Mouse (Mus musculus) midbrain, embryonic 15.5 days (tissue): ENCODE results near the gene Thsd1. TPM values are rescaled to one million over a fixed set of nuclear protein-coding genes. Genes with fewer than 3 reads are reported as not detected.
"Not testable (repeated sequence)": the region's sequence is repeated elsewhere in the genome, so short reads cannot be mapped to it uniquely, and the experiment has no call there.

Source experiments
- ATAC-seq: fragments of 200-750 bp; cut with Nextera tagmentation; replicated peaks from 2 replicates; pipeline ENCODE4 v1.8.0; 2017; ENCODE audit warnings: moderate TSS enrichment
- H3K27ac ChIP-seq: fragments of 300-500 bp; sonication (generic); 2 replicates; pipeline ENCODE4 v1.5.1; 2015; ENCODE audit warnings: mild to moderate bottlenecking, inconsistent platforms
- H3K27me3 ChIP-seq: fragments of 300-500 bp; sonication (generic); replicated peaks from 2 replicates; pipeline ENCODE4 v1.6.1; 2015; ENCODE audit warnings: inconsistent platforms
- H3K36me3 ChIP-seq: fragments of 300-500 bp; sonication (generic); replicated peaks from 2 replicates; pipeline ENCODE4 v1.6.1; 2015; ENCODE audit warnings: inconsistent platforms
- H3K4me1 ChIP-seq: fragments of 300-500 bp; sonication (generic); 2 replicates; pipeline ENCODE4 v1.6.1; 2015; ENCODE audit warnings: inconsistent platforms
- H3K4me2 ChIP-seq: fragments of 300-500 bp; sonication (generic); 2 replicates; pipeline ENCODE4 v1.6.1; 2015; ENCODE audit warnings: inconsistent platforms, mild to moderate bottlenecking, moderate library complexity
- H3K4me3 ChIP-seq: fragments of 300-500 bp; sonication (generic); 2 replicates; pipeline ENCODE4 v1.5.1; 2015; ENCODE audit warnings: mild to moderate bottlenecking, inconsistent platforms
- H3K9ac ChIP-seq: fragments of 300-500 bp; sonication (generic); 2 replicates; pipeline ENCODE4 v1.6.1; 2015; ENCODE audit warnings: mild to moderate bottlenecking, inconsistent platforms
- H3K9me3 ChIP-seq: fragments of 300-500 bp; sonication (generic); 2 replicates; pipeline ENCODE4 v1.6.1; 2016; ENCODE audit warnings: inconsistent platforms
- WGBS: fragments of 180-500 bp; shearing (Covaris S2); methylation state at CpG from one replicate; pipeline ENCODE4 v1.1.7; 2015; ENCODE audit warnings: mixed read lengths; 5-methylcytosine and 5-hydroxymethylcytosine counted together
- polyA plus RNA-seq: library from polyadenylated mRNA; unstranded; fragments of >200 nt; fragmentation: Nextera tagmentation; extraction: Ambion mirVana; gene quantifications from 2 replicates; pipeline ENCODE4 v1.2.1, GENCODE M21; 2015

The Thsd1 gene
- polyA plus RNA-seq, 1 experiment from 2014 or later = 7.6 TPM

DNA sequence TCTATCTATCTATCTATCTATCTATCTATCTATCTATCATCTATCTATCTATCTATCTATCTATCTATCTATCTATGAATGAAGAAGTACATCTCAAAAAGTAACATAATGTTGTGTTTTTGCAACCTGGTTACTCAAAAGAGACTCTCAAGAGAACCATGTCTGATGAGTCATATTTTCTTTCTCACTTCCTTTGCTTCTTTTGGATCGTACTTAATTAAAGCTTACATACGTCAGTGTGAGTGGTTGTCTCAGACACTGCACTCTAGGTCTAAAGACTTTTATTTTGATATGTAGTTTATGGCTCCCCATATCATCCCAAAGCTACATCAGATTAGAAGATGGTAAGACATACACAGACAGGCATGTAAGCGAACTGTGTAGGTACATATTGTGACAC is 46.0 kb downstream of the Thsd1 start:
- Histone ChIP-seq H3K27me3 (no peaks in the 10 kb centered on the region), H3K27ac (no peak overlapping the region), H3K4me2 (no peak overlapping the region), H3K9me3 (no peaks in the 10 kb centered on the region), H3K9ac (no peak overlapping the region), H3K36me3 (no peaks in the 10 kb centered on the region), H3K4me3 (no peak overlapping the region), H3K4me1 (no peaks in the 10 kb centered on the region)
- no peak for ATAC-seq
- WGBS = 90% methylated on average over 3 of the region's 3 CpGs

DNA sequence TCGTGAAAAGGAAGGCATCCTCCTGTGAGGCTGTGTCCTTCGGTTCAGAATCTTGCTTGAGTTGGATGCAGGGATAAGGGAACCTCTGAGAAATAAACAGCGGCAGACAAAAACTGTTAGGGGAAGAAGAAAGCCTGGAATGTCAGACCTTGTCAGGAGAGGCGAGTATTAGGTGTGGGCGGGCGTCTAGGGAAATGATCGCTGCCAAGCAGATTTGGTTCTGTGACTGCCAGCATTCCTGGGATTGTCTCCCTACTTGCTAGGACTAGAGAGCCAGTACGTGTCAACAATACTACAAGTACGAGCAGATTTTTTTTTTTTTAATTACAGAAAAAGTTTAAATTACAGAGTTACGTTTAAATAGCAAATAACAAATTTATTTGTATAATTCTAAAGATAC is 47.5 kb downstream of the Thsd1 start:
- no peak for ATAC-seq
- Histone ChIP-seq H3K36me3 (no peaks in the 10 kb centered on the region), H3K9ac (no peak overlapping the region), H3K4me3 (no peak overlapping the region), H3K9me3 (no peaks in the 10 kb centered on the region), H3K27me3 (no peaks in the 10 kb centered on the region), H3K4me2 (no peak overlapping the region), H3K27ac (no peak overlapping the region), H3K4me1 (no peaks in the 10 kb centered on the region)
- 73% methylated on average over 10 of the region's 10 CpGs for WGBS

DNA sequence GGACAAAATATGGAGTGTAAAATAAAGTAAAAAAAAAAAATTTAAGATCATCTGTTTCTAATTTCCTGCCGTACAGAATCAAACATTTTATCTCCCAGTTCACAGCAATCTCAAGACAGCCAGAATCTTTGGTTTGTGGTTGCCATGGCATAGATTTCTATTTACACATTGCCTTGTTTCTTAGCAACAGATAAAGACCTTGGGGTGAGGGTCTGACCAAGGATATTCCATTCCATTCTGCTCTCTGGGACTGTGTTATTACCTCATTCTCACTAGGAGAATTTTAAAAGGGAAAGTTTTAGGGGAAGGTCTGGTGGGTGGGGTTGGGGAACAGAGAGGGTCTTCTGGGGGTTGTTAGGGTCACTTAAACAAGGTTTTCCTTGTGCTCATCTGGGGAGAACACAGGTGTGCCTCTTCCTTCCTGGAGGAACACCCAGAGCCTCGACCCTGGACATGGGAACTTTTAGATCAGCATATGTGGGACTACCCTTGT is 55.9 kb downstream of the Thsd1 start, which contains the start of gene Tpte:
TSS of gene Tpte (plus strand) at position 443 of the 493 bp plus-strand sequence.
- WGBS = 55% methylated on average over 2 of the region's 2 CpGs
- Histone ChIP-seq H3K4me2 (no peak within 1 kb of the TSS), H3K9me3 (no peaks in the 10 kb centered on the region), H3K4me1 (no peaks in the 10 kb centered on the region), H3K27ac (no peak within 1 kb of the TSS), H3K27me3 (no peaks in the 10 kb centered on the region), H3K4me3 (no peak within 1 kb of the TSS), H3K36me3 (no peaks in the 10 kb centered on the region), H3K9ac (no peak within 1 kb of the TSS)
- ATAC-seq = no peak

DNA sequence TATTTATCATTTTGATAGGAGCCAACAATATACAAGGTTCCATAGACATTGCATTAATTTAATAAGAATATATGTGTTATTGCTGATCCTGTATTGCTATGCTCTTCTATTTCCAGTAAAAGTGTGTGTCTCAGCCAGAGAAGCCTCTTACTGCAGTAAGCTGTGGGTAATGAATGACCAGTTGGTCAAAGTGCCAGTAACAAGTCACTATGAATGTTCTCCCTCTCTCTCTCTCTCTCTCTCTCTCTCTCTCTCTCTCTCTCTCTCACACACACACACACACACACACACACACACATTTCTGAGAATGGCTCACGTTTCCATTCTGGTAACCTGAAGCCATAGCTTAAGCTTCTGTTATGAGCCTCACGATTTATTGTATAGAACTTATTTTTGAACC is 75.2 kb downstream of the Thsd1 start:
- no peak overlapping the region for H3K4me2 ChIP-seq
- no peak overlapping the region for H3K27ac ChIP-seq
- H3K36me3 ChIP-seq = no peaks in the 10 kb centered on the region
- 60% methylated on average over 2 of the region's 2 CpGs for WGBS
- H3K9me3 ChIP-seq = no peaks in the 10 kb centered on the region
- no peaks in the 10 kb centered on the region for H3K27me3 ChIP-seq
- peaks cover 4% of the 10 kb centered on the region; the same call in 1 of the 2 replicates for H3K4me1 ChIP-seq
- no peak overlapping the region for H3K4me3 ChIP-seq
- ATAC-seq = no peak
- H3K9ac ChIP-seq = no peak overlapping the region

DNA sequence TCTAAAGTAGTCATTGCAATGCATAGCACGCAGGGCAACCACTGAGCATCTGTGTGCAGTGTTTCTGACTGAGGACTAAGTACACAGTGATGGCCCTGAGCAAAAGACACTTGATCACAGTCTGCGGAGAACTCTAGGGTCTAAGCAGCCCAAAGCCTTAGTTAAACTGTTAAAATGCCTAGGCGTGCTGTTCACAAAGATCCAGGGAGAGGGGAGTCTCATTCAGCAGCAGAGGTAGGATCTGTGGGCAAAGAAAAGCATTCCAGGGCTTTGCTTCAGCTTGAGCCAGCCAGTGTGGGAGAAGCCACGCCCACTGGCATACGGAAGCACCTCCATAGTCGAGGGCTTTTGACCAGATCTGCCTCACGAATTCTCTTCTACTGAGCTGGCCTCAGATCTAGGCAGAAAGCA is 75.8 kb downstream of the Thsd1 start:
- H3K36me3 ChIP-seq = no peaks in the 10 kb centered on the region
- no peak overlapping the region for H3K27ac ChIP-seq
- 15% methylated on average over 7 of the region's 7 CpGs for WGBS
- peak overlapping the region; percentile 34; the same call in 1 of the 2 replicates for H3K9ac ChIP-seq
- no peaks in the 10 kb centered on the region for H3K9me3 ChIP-seq
- peak; percentile 94 for ATAC-seq
- H3K4me1 ChIP-seq = peaks cover 4% of the 10 kb centered on the region; the same call in 1 of the 2 replicates
- peak overlapping the region; percentile 22 for H3K4me3 ChIP-seq
- peak overlapping the region; percentile 50 for H3K4me2 ChIP-seq
- H3K27me3 ChIP-seq = no peaks in the 10 kb centered on the region

DNA sequence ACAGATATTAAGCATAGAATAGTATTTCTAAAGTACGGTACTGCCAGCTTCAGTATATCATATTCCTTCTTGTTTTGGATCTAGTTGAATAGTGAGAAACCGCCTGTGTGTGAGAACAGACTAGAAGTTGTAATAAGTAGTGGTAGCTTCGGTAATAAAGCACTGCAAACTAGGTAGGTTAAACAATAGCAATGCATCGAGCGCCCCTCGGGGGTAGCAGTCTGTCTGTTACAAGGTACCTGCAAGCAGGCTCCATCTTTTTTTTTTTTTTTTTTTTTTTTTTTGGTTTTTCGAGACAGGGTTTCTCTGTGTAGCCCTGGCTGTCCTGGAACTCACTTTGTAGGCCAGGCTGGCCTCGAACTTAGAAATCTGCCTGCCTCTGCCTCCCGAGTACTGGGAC is 76.9 kb downstream of the Thsd1 start:
- H3K9ac ChIP-seq, H3K9me3 ChIP-seq, H3K27me3 ChIP-seq, ATAC-seq, H3K4me1 ChIP-seq, H3K4me3 ChIP-seq, H3K4me2 ChIP-seq, H3K36me3 ChIP-seq, H3K27ac ChIP-seq: not testable (repeated sequence)
- 89% methylated on average over 8 of the region's 9 CpGs for whole genome bisulfite sequencing

DNA sequence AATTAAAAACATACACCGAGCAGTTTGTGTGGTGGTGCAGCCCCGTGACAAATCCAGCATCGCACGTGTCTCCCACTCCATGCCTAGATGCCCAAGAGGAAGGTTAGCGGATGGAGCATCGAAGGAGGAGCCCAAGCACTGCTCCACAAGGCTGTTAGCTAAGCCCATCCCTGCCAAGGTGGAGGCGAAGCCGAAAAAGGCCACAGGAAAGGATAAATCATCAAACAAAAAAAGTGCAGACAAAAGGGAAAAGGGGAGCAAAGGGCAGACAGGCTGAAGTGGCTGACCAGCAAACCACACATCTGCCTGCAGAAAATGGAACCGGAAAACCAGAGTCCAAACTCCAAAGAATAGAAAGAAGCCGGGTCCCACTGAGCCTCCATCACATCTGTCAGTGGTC is 79.9 kb downstream of the Thsd1 start:
- no peak for ATAC-seq
- Histone ChIP-seq H3K4me1 (peaks cover 4% of the 10 kb centered on the region; the same call in 1 of the 2 replicates), H3K27ac (no peak overlapping the region), H3K27me3 (no peaks in the 10 kb centered on the region), H3K9me3 (no peaks in the 10 kb centered on the region), H3K4me2 (no peak overlapping the region), H3K36me3 (no peaks in the 10 kb centered on the region), H3K4me3 (no peak overlapping the region), H3K9ac (no peak overlapping the region)
- 79% methylated on average over 10 of the region's 10 CpGs for whole genome bisulfite sequencing

Other genes with a start within 250 kb of the Thsd1 start
- gene Atp7b, start 167.0 kb upstream of the Thsd1 start, polyA plus RNA-seq = 1.5 and 1.6 TPM in 2 replicates
- 37.8 and 43.2 TPM in 2 replicates for gene Alg11, start 166.6 kb upstream of the Thsd1 start, polyA plus RNA-seq
- gene Nek5, start 102.3 kb upstream of the Thsd1 start, polyA plus RNA-seq = 1.1 and 1.3 TPM in 2 replicates
- gene Nek3, start 60.9 kb upstream of the Thsd1 start, polyA plus RNA-seq = 6.9 and 7.6 TPM in 2 replicates
- gene Ckap2, start 41.5 kb upstream of the Thsd1 start, polyA plus RNA-seq = 8.3 and 9.4 TPM in 2 replicates
- gene Vps36, start 34.5 kb upstream of the Thsd1 start, polyA plus RNA-seq = 40.7 and 42.3 TPM in 2 replicates
- gene Tpte, start 56.1 kb downstream of the Thsd1 start, polyA plus RNA-seq = not detected in 2 replicates
- gene Slc25a15, start 171.3 kb downstream of the Thsd1 start, polyA plus RNA-seq = 7.1 and 7.3 TPM in 2 replicates
- gene Mrps31, start 184.0 kb downstream of the Thsd1 start, polyA plus RNA-seq = 31.6 TPM in 2 replicates